Mouse (Mus musculus) gastrocnemius, postnatal 4 days (tissue): ENCODE measurements around the gene Qrich1. TPM values are rescaled to one million over a fixed set of nuclear protein-coding genes. Genes with fewer than 3 reads are reported as not detected.

Experiments
- DNase-seq, 2 experiments: peaks; one replicate each; pipeline ENCODE4 v3.0.0; 2021 to 2022; ENCODE audit warnings: low spot score in 2 of 2, mixed read lengths in 2 of 2
- long read RNA-seq, 2 experiments: library from polyadenylated mRNA; stranded (forward); transcript quantifications; one replicate each; pipeline ENCODE4 v2.0.0; 2021
- total RNA-seq, 2 experiments: library from RNA; stranded (reverse); gene quantifications; 2 replicates each; pipeline ENCODE4 v1.2.3; 2021

Qrich1 gene
- total RNA-seq = 100 to 1,000 TPM; 109 to 123 TPM
- long read RNA-seq, experiment 1, transcript Qrich1-202 (10 exons, 3,040 nt) = major isoform, 16 of 69 reads
- long read RNA-seq, experiment 1, partial matches to known transcripts = 12 of 69 reads
- long read RNA-seq, experiment 1, other reads (novel, unspliced or antisense) = 41 of 69 reads
- long read RNA-seq, experiment 2, transcript Qrich1-202 (10 exons, 3,040 nt) = major isoform, 17 of 69 reads
- long read RNA-seq, experiment 2, partial matches to known transcripts = 9 of 69 reads
- long read RNA-seq, experiment 2, other reads (novel, unspliced or antisense) = 43 of 69 reads

GRCm38 (mm10) chr9:108516380-108517251 is at the start of gene Qrich1:
Qrich1 (plus strand) TSS chr9:108516806.
- peak; percentile 85 to 93 for DNase-seq

- DNase-seq = no peak
Observed at GRCm38 (mm10) chr9:108469430-108469829, 47.2 kb upstream of the Qrich1 start.

- no peak for DNase-seq
Observed at GRCm38 (mm10) chr9:108469845-108470244, 46.8 kb upstream of the Qrich1 start.

- DNase-seq = no peak
Observed at GRCm38 (mm10) chr9:108474528-108474927, 42.1 kb upstream of the Qrich1 start.

- DNase-seq = peak; percentile 80 to 89
Observed at GRCm38 (mm10) chr9:108478638-108479156, 37.9 kb upstream of the Qrich1 start.

- peak in 1 of 2 experiments; percentile 33 for DNase-seq
Observed at GRCm38 (mm10) chr9:108479241-108479640, 37.4 kb upstream of the Qrich1 start.

GRCm38 (mm10) chr9:108479721-108480351 is 36.8 kb upstream of the Qrich1 start, which contains the start of gene Lamb2:
Lamb2 (plus strand) TSS chr9:108479736.
- peak in 1 of 2 experiments; percentile 35 for DNase-seq

GRCm38 (mm10) chr9:108480813-108481519 is 35.6 kb upstream of the Qrich1 start:
- DNase-seq = no peak

- DNase-seq = no peak
Observed at GRCm38 (mm10) chr9:108481520-108482210, 34.9 kb upstream of the Qrich1 start.

- no peak for DNase-seq
Observed at GRCm38 (mm10) chr9:108483051-108483790, 33.4 kb upstream of the Qrich1 start.

GRCm38 (mm10) chr9:108484021-108484420 is 32.6 kb upstream of the Qrich1 start:
- no peak for DNase-seq

GRCm38 (mm10) chr9:108485301-108485875 is 31.2 kb upstream of the Qrich1 start:
- no peak for DNase-seq

GRCm38 (mm10) chr9:108486973-108487530 is 29.6 kb upstream of the Qrich1 start:
- no peak for DNase-seq

- no peak for DNase-seq
Observed at GRCm38 (mm10) chr9:108488403-108488802, 28.2 kb upstream of the Qrich1 start.

GRCm38 (mm10) chr9:108489215-108489614 is 27.4 kb upstream of the Qrich1 start:
- no peak for DNase-seq

GRCm38 (mm10) chr9:108489702-108490558 is 26.7 kb upstream of the Qrich1 start:
- no peak for DNase-seq

- DNase-seq = peak; percentile 82 to 95
Observed at GRCm38 (mm10) chr9:108490559-108491285, 25.9 kb upstream of the Qrich1 start, which contains the start of gene Usp19. Usp19 (plus strand) TSS chr9:108490602.
